Mouse (Mus musculus): ENCODE data around the gene Sh3pxd2a. TPM values are rescaled to one million over a fixed set of nuclear protein-coding genes. Genes with fewer than 3 reads are reported as not detected.

Gene Sh3pxd2a
- total and polyA plus RNA-seq, 3 experiments: 3.9 to 11.3 TPM; not detected in 1

GRCm38 (mm10) chr19:47264322-47265092 is 199.7 kb downstream of the Sh3pxd2a start:
- H3K27ac ChIP-seq (ENCODE audit: control insufficient read depth, low read depth, low read length): no peak overlapping the region
- H3K36me3 ChIP-seq (ENCODE audit: control insufficient read depth in 1 of 2, insufficient read depth in 2 of 2, low read length in 2 of 2): no peaks in the 10 kb centered on the region
- H3K27me3 ChIP-seq (ENCODE audit: control insufficient read depth in 1 of 2, insufficient read depth in 2 of 2, low read length in 2 of 2): no peaks in the 10 kb centered on the region
- no peak overlapping the region for H3K4me3 ChIP-seq (ENCODE audit: control insufficient read depth in 1 of 2, insufficient read depth in 1 of 2, low read depth in 2 of 2, low read length in 2 of 2)
- DNase-seq (ENCODE audit: low read depth, low spot score): peak; percentile 51
- no peaks in the 10 kb centered on the region for H3K9me3 ChIP-seq (replicated peaks; ENCODE audit: insufficient read depth, low read length)
- peak; percentile 67 for TF ChIP-seq SMC3 (IDR thresholded peaks at IDR 0.05; ENCODE audit: low read depth, low read length)
- TF ChIP-seq BHLHE40 (IDR thresholded peaks at IDR 0.05; ENCODE audit: borderline replicate concordance, low read depth, low read length): no peak
- no peak for TF ChIP-seq USF2 (IDR thresholded peaks at IDR 0.05; ENCODE audit: borderline replicate concordance in 1 of 2, insufficient read depth in 1 of 2, low read depth in 1 of 2, low read length in 2 of 2)
- TF ChIP-seq ZC3H11A (IDR thresholded peaks at IDR 0.05; ENCODE audit: low read depth, low read length): peak; percentile 45
- TF ChIP-seq RAD21 (IDR thresholded peaks at IDR 0.05; ENCODE audit: low read depth, low read length): peak; percentile 66
- TF ChIP-seq CTCF (IDR thresholded peaks at IDR 0.05 in 2 of 3, conservative IDR thresholded peaks at IDR 0.05 in 1 of 3; ENCODE audit: control insufficient read depth in 1 of 3, insufficient read depth in 1 of 3, low read depth in 2 of 3, low read length in 3 of 3, poor library complexity in 1 of 3, severe bottlenecking in 1 of 3): peak; percentile 70 to 78 (median 75)
- H3K9ac ChIP-seq (ENCODE audit: control insufficient read depth, low read depth, low read length, poor library complexity, severe bottlenecking): no peak overlapping the region
- no peaks in the 10 kb centered on the region for H3K4me1 ChIP-seq (ENCODE audit: control insufficient read depth in 1 of 2, insufficient read depth in 2 of 2, low read length in 2 of 2)
- H3K79me2 ChIP-seq (ENCODE audit: control insufficient read depth, insufficient read depth, low read length, poor library complexity): no peaks in the 10 kb centered on the region

- H3K9me3 ChIP-seq (replicated peaks; ENCODE audit: insufficient read depth, low read length): no peaks in the 10 kb centered on the region
- no peaks in the 10 kb centered on the region for H3K36me3 ChIP-seq (ENCODE audit: control insufficient read depth in 1 of 2, insufficient read depth in 2 of 2, low read length in 2 of 2)
- TF ChIP-seq USF2 (IDR thresholded peaks at IDR 0.05; ENCODE audit: borderline replicate concordance in 1 of 2, insufficient read depth in 1 of 2, low read depth in 1 of 2, low read length in 2 of 2): no peak
- TF ChIP-seq CTCF (IDR thresholded peaks at IDR 0.05 in 2 of 3, conservative IDR thresholded peaks at IDR 0.05 in 1 of 3; ENCODE audit: control insufficient read depth in 1 of 3, insufficient read depth in 1 of 3, low read depth in 2 of 3, low read length in 3 of 3, poor library complexity in 1 of 3, severe bottlenecking in 1 of 3): no peak
- TF ChIP-seq UBTF (IDR thresholded peaks at IDR 0.05; ENCODE audit: borderline replicate concordance, insufficient read depth, low read depth, low read length): no peak
- no peak for TF ChIP-seq GABPA (IDR thresholded peaks at IDR 0.05; ENCODE audit: low read depth, low read length)
- no peak for TF ChIP-seq MXI1 (IDR thresholded peaks at IDR 0.05; ENCODE audit: low read depth, low read length)
- TF ChIP-seq MYC (IDR thresholded peaks at IDR 0.05; ENCODE audit: low read depth, low read length): no peak
- no peak for TF ChIP-seq NELFE (IDR thresholded peaks at IDR 0.05; ENCODE audit: low read depth, low read length)
- no peak for TF ChIP-seq ZNF384 (IDR thresholded peaks at IDR 0.05; ENCODE audit: low read depth, low read length)
- TF ChIP-seq USF1 (IDR thresholded peaks at IDR 0.05; ENCODE audit: low read depth, low read length): no peak
- no peak for TF ChIP-seq TCF12 (IDR thresholded peaks at IDR 0.05; ENCODE audit: low read depth, low read length)
- TF ChIP-seq GATA1 (IDR thresholded peaks at IDR 0.05; ENCODE audit: low read depth, low read length): no peak
- TF ChIP-seq POLR2AphosphoS2 (IDR thresholded peaks at IDR 0.05; ENCODE audit: low read length): no peak
- no peak for TF ChIP-seq POLR2AphosphoS5 (IDR thresholded peaks at IDR 0.05; ENCODE audit: borderline replicate concordance, low read depth, low read length)
- no peak for TF ChIP-seq E2F4 (IDR thresholded peaks at IDR 0.05; ENCODE audit: borderline replicate concordance, low read depth, low read length)
- no peak for TF ChIP-seq MAX (IDR thresholded peaks at IDR 0.05; ENCODE audit: low read length)
- TF ChIP-seq MAZ (IDR thresholded peaks at IDR 0.05; ENCODE audit: low read depth, low read length): no peak
- no peak for TF ChIP-seq ZMIZ1 (IDR thresholded peaks at IDR 0.05; ENCODE audit: low read depth, low read length)
- TF ChIP-seq RAD21 (IDR thresholded peaks at IDR 0.05; ENCODE audit: low read depth, low read length): no peak
- no peak overlapping the region for H3K9ac ChIP-seq (ENCODE audit: control insufficient read depth, low read depth, low read length, poor library complexity, severe bottlenecking)
- no peaks in the 10 kb centered on the region for H3K27me3 ChIP-seq (ENCODE audit: control insufficient read depth in 1 of 2, insufficient read depth in 2 of 2, low read length in 2 of 2)
- DNase-seq (ENCODE audit: low read depth, low spot score): no peak
- H3K4me3 ChIP-seq (ENCODE audit: control insufficient read depth in 1 of 2, insufficient read depth in 1 of 2, low read depth in 2 of 2, low read length in 2 of 2): no peak overlapping the region
- no peak overlapping the region for H3K27ac ChIP-seq (ENCODE audit: control insufficient read depth, low read depth, low read length)
- no peaks in the 10 kb centered on the region for H3K79me2 ChIP-seq (ENCODE audit: control insufficient read depth, insufficient read depth, low read length, poor library complexity)
- H3K4me1 ChIP-seq (ENCODE audit: control insufficient read depth in 1 of 2, insufficient read depth in 2 of 2, low read length in 2 of 2): no peaks in the 10 kb centered on the region
Measured at GRCm38 (mm10) chr19:47263621-47264020, 200.6 kb downstream of the Sh3pxd2a start.
